Mouse (Mus musculus): ENCODE data around the gene Fgr. TPM values are rescaled to one million over a fixed set of nuclear protein-coding genes. Genes with fewer than 3 reads are reported as not detected.

Gene Fgr
- total RNA-seq, 4 experiments from 2014 or later, result 0.14 to 2.5 (median 0.49) TPM

DNA sequence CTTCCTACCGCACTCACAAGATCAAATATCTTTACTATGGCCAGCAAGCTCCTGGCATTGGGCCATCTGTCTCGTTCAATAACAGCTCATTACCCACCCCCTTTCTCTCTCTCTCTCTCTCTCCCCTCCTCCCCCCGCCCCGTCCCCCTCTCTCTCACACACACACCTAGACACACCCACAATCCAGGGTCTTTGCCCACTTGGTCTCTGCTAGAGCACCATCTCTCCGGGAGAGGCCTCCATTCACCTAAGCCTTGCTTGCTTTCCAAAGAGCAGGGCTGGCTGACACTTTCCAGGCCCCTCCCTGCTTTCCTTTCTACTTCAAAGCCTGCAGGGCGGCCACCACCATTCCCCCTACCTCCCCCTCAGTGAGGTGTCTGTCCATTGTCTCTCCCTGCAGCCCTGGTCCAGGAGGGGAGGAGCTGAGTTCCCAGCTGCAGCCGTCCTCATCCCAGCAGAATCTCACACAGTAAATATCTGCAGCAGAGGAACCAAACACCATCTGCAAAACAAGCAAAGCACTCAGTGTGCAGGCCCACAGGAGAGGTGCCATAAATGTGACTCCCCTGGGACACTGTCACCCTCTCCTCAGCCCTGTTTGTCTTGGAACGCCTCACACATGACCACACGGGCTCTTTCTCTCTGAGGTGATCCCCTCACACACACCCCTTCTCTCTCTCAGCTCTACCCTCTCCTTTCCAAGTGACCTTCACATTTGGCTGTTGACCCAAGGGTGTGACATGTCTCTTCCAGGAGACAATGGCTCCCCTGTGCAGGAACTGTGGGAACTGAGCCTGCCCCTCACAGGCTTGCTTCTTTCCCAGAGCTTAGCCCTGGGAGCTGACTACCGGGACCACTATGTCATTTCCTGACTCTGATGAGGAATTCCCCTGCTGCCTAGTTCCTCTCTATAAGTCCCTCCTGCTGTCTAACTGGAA lies 14.9 kb upstream of the Fgr start:
- DNase-seq (ENCODE audit: low spot score), result peak; percentile 80

DNA sequence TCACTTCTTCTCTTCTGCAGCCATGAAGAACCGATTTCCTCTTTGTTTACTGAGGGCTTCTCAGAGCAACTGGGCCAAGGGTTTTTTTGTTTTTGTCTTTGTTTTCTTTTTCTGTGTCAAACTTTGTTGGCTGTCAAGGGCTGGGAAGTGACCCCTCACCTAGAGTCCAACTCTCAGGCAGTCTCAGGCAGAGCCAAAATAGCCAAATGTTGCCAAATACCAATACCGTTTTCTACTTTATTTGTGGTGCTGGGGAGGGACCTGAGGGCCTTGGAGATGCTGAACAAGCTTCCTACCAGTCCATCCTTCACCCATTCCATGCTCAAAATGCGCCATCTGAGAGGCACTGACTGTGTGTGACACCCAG lies 14.2 kb upstream of the Fgr start:
- no peak for DNase-seq (ENCODE audit: low spot score)

- no peak for DNase-seq (ENCODE audit: low spot score)
These were observed 13.6 kb upstream of the Fgr start for GRCm38 (mm10) chr4:132960313-132960712.

- peak; percentile 76 for DNase-seq (ENCODE audit: low spot score)
These were observed 12.8 kb upstream of the Fgr start for GRCm38 (mm10) chr4:132960864-132961639.

GRCm38 (mm10) chr4:132961866-132962265 lies 12.0 kb upstream of the Fgr start:
- DNase-seq (ENCODE audit: low spot score), result no peak

DNA sequence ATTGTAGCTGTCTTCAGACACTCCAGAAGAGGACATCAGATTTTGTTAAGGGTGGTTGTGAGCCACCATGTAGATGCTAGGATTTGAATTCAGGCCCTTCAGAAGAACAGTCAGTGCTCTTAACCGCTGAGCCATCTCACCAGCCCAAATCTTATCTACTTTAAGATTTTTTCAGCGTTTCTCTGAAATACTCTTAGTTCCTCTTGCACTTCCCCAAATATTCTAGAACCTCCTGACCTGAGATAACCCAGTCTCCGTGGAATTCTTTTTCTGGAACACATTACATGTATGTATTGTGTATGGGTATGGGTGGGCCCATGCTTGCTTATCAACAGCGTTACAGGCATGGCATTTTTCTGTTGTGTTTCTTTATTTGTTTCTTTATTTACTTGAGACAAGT lies 11.3 kb upstream of the Fgr start:
- no peak for DNase-seq (ENCODE audit: low spot score)

DNA sequence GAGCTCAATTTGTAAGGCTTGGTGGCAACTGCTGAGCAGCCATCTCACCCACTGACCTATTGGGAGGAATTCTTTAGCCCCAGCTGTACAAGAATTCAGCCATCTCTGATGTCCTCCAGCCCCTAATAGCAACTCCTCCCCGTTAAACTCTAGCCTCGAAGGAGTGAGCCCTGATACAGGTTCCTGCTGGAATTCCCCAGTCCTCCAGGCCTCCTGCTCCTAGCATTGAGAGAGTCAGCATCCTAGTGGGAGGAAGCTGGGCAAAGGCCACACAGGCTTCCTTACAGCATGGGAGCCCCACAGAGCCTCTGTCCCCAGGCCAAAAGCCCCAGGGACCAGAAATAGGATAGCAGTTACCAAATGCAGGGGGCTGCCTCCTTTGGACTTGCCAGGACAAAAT lies 10.5 kb upstream of the Fgr start:
- DNase-seq (ENCODE audit: low spot score), result no peak

- no peak for DNase-seq (ENCODE audit: low spot score)
These were observed 9.8 kb upstream of the Fgr start for GRCm38 (mm10) chr4:132964064-132964463.

GRCm38 (mm10) chr4:132964473-132964872 lies 9.4 kb upstream of the Fgr start:
- DNase-seq (ENCODE audit: low spot score), result no peak

DNA sequence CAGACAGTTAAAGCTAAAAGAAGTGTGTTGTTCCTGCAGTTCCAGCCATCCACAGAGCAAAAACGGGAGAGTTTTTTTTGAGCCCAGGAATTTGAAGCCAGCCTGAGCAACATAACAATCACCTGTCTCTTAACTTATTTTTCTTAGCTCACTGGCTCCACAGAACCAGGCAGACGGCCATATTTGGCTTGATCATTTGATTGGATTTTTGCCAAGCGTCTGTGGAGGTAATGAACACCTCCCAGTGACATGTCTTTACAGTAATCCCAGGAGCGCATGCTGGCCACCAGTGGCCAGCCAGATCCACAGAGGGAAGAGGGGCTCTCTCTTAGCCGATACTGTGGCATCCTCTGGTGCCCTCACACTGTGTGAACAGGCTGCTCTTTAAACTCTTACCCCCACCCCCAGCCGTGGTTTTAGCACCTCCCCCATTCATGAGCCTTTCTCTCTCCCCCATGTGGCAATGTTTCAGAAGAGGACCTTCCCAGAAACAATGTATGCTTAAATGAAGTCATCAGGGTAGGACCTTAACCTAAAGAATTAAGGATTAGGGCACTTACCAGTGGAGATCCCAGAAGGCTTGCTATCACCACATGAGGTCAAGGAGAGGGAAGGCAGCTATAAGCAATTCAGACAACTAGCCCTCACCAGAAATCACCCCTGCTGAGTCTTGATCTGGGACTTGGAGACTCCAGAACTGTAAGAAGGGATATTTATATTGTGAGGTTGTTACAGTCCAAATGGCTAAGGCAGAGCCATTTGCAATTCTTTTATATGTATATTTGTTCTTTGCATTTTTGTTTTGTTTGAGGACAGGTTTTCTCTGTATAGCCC lies 5.6 kb upstream of the Fgr start:
- no peak for DNase-seq (ENCODE audit: low spot score)

- no peak for DNase-seq (ENCODE audit: low spot score)
These were observed 2.3 kb upstream of the Fgr start for GRCm38 (mm10) chr4:132971601-132972000.

GRCm38 (mm10) chr4:132972101-132972500 lies 1.8 kb upstream of the Fgr start:
- no peak for DNase-seq (ENCODE audit: low spot score)

GRCm38 (mm10) chr4:132972556-132972955 lies 1.3 kb upstream of the Fgr start:
- no peak for DNase-seq (ENCODE audit: low spot score)

- no peak for DNase-seq (ENCODE audit: low spot score)
These were observed 709 bp upstream of the Fgr start for GRCm38 (mm10) chr4:132973186-132973585.

- DNase-seq (ENCODE audit: low spot score), result peak; percentile 62
These were observed 1.0 kb downstream of the Fgr start for GRCm38 (mm10) chr4:132974904-132975303.

GRCm38 (mm10) chr4:132975791-132976190 lies 1.9 kb downstream of the Fgr start:
- DNase-seq (ENCODE audit: low spot score), result no peak

DNA sequence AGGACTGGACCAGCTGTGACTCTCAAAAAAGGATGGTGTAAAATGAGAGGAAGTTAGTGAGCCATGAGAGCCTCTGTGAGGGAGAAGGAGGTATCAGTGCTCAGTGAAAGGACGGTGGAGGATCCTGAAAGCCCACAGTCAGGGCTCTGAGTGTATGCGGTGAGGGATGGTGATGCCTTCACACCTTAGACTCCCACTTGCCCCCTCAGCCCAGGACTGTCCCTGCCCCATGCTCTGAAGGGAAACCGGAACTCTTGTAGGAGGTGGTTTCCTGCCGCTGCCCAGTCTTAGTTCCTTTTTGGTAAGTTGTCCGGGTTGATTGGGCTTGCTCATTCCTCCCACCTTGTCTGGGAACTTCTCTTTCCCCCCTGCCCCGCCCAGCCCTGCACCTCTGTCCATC lies 2.8 kb downstream of the Fgr start:
- no peak for DNase-seq (ENCODE audit: low spot score)

- DNase-seq (ENCODE audit: low spot score), result no peak
These were observed 3.7 kb downstream of the Fgr start for GRCm38 (mm10) chr4:132977597-132977996.

DNA sequence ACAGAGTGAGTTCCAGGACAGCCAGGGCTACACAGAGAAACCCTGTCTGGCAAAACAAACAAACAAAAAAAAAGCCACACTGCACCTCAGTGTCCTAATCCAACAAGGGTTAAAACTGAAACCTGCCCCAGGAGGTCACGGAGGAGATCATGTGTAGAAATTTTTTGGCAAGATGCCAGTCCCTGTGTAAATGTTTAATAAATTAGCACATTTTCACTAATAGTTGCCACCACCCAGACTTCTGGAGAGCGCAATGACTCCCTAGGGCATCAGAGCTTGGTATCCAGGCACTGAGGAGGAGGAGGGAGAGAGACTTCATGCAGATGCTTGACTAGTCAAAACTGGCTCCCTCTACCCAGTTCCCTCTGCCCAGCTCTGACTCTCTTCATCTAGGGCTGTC lies 5.3 kb downstream of the Fgr start:
- DNase-seq (ENCODE audit: low spot score), result no peak

GRCm38 (mm10) chr4:132981621-132982020 lies 7.7 kb downstream of the Fgr start:
- no peak for DNase-seq (ENCODE audit: low spot score)

DNA sequence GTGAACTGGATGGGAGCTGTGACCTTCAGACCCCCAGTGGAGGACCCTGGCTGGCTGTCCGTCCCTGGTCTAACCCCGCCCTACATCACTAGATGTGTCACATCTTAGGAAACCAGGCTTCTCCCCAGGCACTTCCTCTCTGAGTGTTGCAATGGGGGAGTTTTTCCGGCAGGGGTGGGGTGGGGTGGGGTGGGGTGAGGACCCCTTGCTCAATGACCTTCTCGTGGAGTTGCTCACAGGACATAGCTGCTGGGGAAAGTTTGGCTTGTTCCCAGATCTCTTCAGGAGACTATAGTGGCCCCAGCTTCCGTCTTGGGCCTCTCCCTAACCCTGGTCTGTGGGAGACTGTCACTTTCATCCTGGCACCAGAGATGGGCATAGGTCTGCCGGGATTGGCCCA lies 9.1 kb downstream of the Fgr start:
- no peak for DNase-seq (ENCODE audit: low spot score)
